Mouse (Mus musculus) hindbrain, embryonic 16.5 days (tissue): ENCODE measurements at regions not wholly inside any gene's neighbourhood (a gene's known extent, or its start where the extent isn't known, plus 50 kb on each side); places are given as distances from the start of the nearest gene placed in this dataset.
A peak's percentile ranks its signal among the peaks of the same experiment; 100 is the strongest.

Source experiments
- ATAC-seq: fragments of 200-750 bp; cut with Nextera tagmentation; 2 replicates; pipeline ENCODE4 v1.8.0; 2017; ENCODE audit warnings: moderate TSS enrichment, moderate library complexity
- H3K27ac ChIP-seq: fragments of 300-500 bp; sonication (generic); 2 replicates; pipeline ENCODE4 v1.5.1; 2014; ENCODE audit warnings: low read depth, mild to moderate bottlenecking, control low read depth, low read length, moderate library complexity
- H3K27me3 ChIP-seq: fragments of 300-500 bp; sonication (generic); replicated peaks from 2 replicates; pipeline ENCODE4 v1.6.1; 2014; ENCODE audit warnings: low read length; ENCODE audit not compliant: control insufficient read depth, insufficient read depth
- H3K36me3 ChIP-seq: fragments of 300-500 bp; sonication (generic); 2 replicates; pipeline ENCODE4 v1.6.1; 2014; ENCODE audit warnings: mild to moderate bottlenecking, low read length, moderate library complexity, mixed read lengths; ENCODE audit not compliant: control insufficient read depth, insufficient read depth
- H3K4me1 ChIP-seq: fragments of 300-500 bp; sonication (generic); 2 replicates; pipeline ENCODE4 v1.6.1; 2014; ENCODE audit warnings: low read depth, low read length; ENCODE audit not compliant: control insufficient read depth, insufficient read depth
- H3K4me2 ChIP-seq: fragments of 300-500 bp; sonication (generic); 2 replicates; pipeline ENCODE4 v1.6.1; 2014; ENCODE audit warnings: mild to moderate bottlenecking, low read length, control low read depth, moderate library complexity
- H3K4me3 ChIP-seq: fragments of 300-500 bp; sonication (generic); 2 replicates; pipeline ENCODE4 v1.5.1; 2014; ENCODE audit warnings: mild to moderate bottlenecking, low read length, control low read depth, moderate library complexity
- H3K9ac ChIP-seq: fragments of 300-500 bp; sonication (generic); 2 replicates; pipeline ENCODE4 v1.6.1; 2014; ENCODE audit warnings: low read depth, mild to moderate bottlenecking, control low read depth, low read length, moderate library complexity
- H3K9me3 ChIP-seq: fragments of 300-500 bp; sonication (generic); 2 replicates; pipeline ENCODE4 v1.6.1; 2014; ENCODE audit warnings: mild to moderate bottlenecking, low read length, moderate library complexity; ENCODE audit not compliant: control insufficient read depth
- WGBS: fragments of 180-500 bp; shearing (Covaris S2); extraction: QIAGEN DNeasy Blood & Tissue Kit; methylation state at CpG from one replicate; pipeline ENCODE4 v1.1.7; 2014; 5-methylcytosine and 5-hydroxymethylcytosine counted together

- Histone ChIP-seq H3K27me3 (no peaks in the 10 kb centered on the region), H3K27ac (no peak overlapping the region), H3K36me3 (no peaks in the 10 kb centered on the region), H3K9ac (no peak overlapping the region), H3K4me3 (no peak overlapping the region), H3K9me3 (no peaks in the 10 kb centered on the region), H3K4me2 (no peak overlapping the region), H3K4me1 (no peaks in the 10 kb centered on the region)
- no peak for ATAC-seq
- WGBS = 70% methylated on average over 1 of the region's 1 CpGs
Observed at GRCm38 (mm10) chr6:98555702-98556101, 213.1 kb upstream of the Gm765 start.

DNA sequence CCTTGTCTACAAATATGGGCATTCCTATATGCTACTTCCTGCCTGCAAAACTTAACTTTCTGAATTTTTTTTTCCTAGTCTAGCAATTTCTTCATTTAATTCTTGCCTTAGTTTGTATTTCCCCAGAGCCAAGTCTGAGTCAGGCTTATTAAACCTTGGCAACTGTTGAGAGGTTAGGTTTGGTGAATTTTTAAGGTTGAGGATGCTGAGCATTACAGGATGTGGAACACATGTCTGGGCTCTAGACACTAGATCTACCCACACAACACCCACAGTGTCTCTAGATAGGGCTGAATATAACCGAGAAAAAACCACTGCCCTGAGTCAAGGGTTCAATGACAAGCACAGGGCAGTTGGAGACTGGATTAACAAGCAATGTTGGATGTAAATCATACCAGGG, 211.4 kb upstream of the Gm765 start:
- no peak overlapping the region for H3K9ac ChIP-seq
- WGBS = 87% methylated on average over 1 of the region's 1 CpGs
- H3K4me2 ChIP-seq = no peak overlapping the region
- no peaks in the 10 kb centered on the region for H3K27me3 ChIP-seq
- no peak for ATAC-seq
- no peak overlapping the region for H3K27ac ChIP-seq
- no peak overlapping the region for H3K4me3 ChIP-seq
- no peaks in the 10 kb centered on the region for H3K9me3 ChIP-seq
- no peaks in the 10 kb centered on the region for H3K36me3 ChIP-seq
- no peaks in the 10 kb centered on the region for H3K4me1 ChIP-seq

GRCm38 (mm10) chr6:98551781-98552180, 209.2 kb upstream of the Gm765 start:
- Histone ChIP-seq H3K4me2 (no peak overlapping the region), H3K4me1 (no peaks in the 10 kb centered on the region), H3K9me3 (no peaks in the 10 kb centered on the region), H3K9ac (no peak overlapping the region), H3K36me3 (no peaks in the 10 kb centered on the region), H3K27ac (no peak overlapping the region), H3K27me3 (no peaks in the 10 kb centered on the region), H3K4me3 (no peak overlapping the region)
- no peak for ATAC-seq
- WGBS = 71% methylated on average over 3 of the region's 3 CpGs

DNA sequence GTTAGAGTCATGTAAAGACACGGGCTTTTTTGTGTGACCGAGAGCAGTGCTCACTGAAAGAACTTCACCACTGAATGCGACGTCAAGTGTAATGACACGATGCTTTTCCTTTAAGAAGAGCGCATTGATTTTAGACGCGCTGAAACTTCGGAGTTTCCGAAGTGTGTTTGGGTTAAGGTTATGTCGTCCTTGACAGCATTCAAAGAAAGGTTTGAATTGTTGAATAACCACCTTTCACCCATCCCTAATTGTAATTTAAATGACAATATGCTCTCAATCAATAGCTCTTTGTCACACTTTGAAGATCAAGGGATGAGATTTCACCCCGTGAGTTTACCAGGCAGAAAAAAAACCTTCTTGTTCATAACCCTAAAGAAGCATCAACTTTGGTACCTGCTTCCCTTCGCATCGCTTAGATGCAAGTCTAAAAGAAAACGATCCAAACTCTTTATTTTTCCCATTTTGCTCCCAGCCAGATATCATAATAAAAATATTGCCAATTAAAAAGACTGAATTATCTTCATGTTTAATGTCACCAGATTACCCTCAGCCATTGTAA, 184.4 kb upstream of the Gm765 start:
- H3K9ac ChIP-seq = no peak overlapping the region
- H3K9me3 ChIP-seq = no peaks in the 10 kb centered on the region
- H3K4me1 ChIP-seq = no peaks in the 10 kb centered on the region; the same call in 1 of the 2 replicates
- WGBS = 20% methylated on average over 15 of the region's 15 CpGs
- no peaks in the 10 kb centered on the region for H3K27me3 ChIP-seq
- no peak overlapping the region for H3K27ac ChIP-seq
- no peak overlapping the region for H3K4me3 ChIP-seq
- ATAC-seq = no peak
- peak overlapping the region; percentile 28; the same call in 1 of the 2 replicates for H3K4me2 ChIP-seq
- no peaks in the 10 kb centered on the region for H3K36me3 ChIP-seq

- H3K27ac ChIP-seq = no peak overlapping the region
- H3K4me1 ChIP-seq = no peaks in the 10 kb centered on the region; the same call in 1 of the 2 replicates
- ATAC-seq = no peak
- 11% methylated on average over 6 of the region's 6 CpGs for WGBS
- H3K27me3 ChIP-seq = no peaks in the 10 kb centered on the region
- no peak overlapping the region for H3K4me3 ChIP-seq
- no peak overlapping the region for H3K4me2 ChIP-seq
- no peaks in the 10 kb centered on the region for H3K9me3 ChIP-seq
- no peak overlapping the region for H3K9ac ChIP-seq
- H3K36me3 ChIP-seq = no peaks in the 10 kb centered on the region
Observed at GRCm38 (mm10) chr6:98525286-98525685, 182.7 kb upstream of the Gm765 start.

GRCm38 (mm10) chr6:98524659-98525058, 182.1 kb upstream of the Gm765 start:
- Histone ChIP-seq H3K4me1 (no peaks in the 10 kb centered on the region; the same call in 1 of the 2 replicates), H3K4me2 (no peak overlapping the region), H3K27me3 (no peaks in the 10 kb centered on the region), H3K9ac (no peak overlapping the region), H3K4me3 (no peak overlapping the region), H3K27ac (no peak overlapping the region), H3K9me3 (no peaks in the 10 kb centered on the region), H3K36me3 (no peaks in the 10 kb centered on the region)
- WGBS = 78% methylated on average over 2 of the region's 2 CpGs
- no peak for ATAC-seq

DNA sequence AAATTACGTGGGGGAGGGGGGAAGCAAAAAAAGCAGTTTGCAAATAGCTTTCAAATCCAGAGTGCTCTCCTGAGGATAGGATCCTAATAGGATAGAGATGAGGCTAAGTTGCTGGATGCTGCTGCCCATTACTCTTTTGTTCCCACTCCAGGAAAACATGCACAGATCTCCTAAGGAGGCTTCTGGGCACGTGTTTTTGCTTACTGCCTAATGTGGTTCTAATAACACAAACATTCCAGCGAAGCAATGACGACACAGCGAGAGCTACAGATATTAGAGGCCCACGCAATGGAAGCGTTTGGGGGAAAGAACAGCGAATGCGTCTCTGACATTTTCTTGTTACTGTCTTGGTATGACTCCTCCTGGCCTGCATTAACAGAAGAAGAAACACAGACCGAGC, 179.0 kb upstream of the Gm765 start:
- Histone ChIP-seq H3K4me1 (no peaks in the 10 kb centered on the region; the same call in 1 of the 2 replicates), H3K9ac (no peak overlapping the region), H3K36me3 (no peaks in the 10 kb centered on the region), H3K4me2 (no peak overlapping the region), H3K27me3 (no peaks in the 10 kb centered on the region), H3K27ac (no peak overlapping the region), H3K9me3 (no peaks in the 10 kb centered on the region), H3K4me3 (no peak overlapping the region)
- WGBS = 67% methylated on average over 10 of the region's 10 CpGs
- ATAC-seq = no peak

DNA sequence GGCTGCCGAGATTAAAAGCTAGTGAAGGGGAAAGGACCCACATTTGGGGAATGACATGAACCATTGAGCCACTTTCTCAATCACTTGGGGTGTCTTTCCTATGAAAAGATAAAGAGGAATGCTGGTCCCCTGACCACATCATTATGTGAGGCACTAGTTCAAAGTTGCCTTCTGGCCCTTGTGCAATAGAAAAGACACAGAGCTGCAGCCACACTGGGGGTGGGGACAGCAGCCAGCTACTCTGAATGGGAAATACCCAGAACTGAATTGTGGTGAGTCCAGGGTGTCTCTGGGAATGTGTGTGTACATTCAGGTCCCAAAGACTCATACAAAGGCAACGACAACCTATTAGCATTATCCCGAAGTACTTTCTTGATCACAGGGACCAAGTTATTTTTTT, 172.3 kb upstream of the Gm765 start:
- Histone ChIP-seq H3K4me2 (no peak overlapping the region), H3K36me3 (no peaks in the 10 kb centered on the region), H3K27me3 (no peaks in the 10 kb centered on the region), H3K4me1 (no peaks in the 10 kb centered on the region), H3K9me3 (no peaks in the 10 kb centered on the region), H3K27ac (no peak overlapping the region), H3K4me3 (no peak overlapping the region), H3K9ac (no peak overlapping the region)
- no peak for ATAC-seq
- WGBS = 75% methylated on average over 3 of the region's 3 CpGs

DNA sequence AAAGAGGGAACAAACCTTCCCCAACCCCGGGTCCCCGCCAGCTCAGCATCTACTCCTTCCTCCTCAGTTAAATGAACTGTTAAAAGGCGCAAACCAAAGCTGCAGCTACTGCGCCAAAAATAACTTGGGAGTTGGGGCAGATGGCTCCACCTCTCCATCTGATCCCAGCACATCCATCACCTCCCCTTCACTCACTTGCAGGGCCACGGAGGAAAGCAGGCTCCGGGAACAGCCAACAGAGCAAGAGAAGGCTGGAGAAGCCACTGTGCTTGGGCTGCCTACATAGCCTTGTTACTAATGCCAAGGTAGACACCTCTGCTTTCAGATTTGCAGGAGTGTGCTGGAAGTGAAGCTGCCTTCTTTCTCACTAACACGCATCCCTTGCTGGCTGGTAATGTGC, 171.8 kb upstream of the Gm765 start:
- Histone ChIP-seq H3K9ac (no peak overlapping the region), H3K4me1 (no peaks in the 10 kb centered on the region), H3K4me2 (no peak overlapping the region), H3K4me3 (no peak overlapping the region), H3K36me3 (no peaks in the 10 kb centered on the region), H3K9me3 (no peaks in the 10 kb centered on the region), H3K27ac (no peak overlapping the region), H3K27me3 (no peaks in the 10 kb centered on the region)
- 75% methylated on average over 7 of the region's 7 CpGs for WGBS
- ATAC-seq = no peak

- Histone ChIP-seq H3K9ac (no peak overlapping the region), H3K9me3 (no peaks in the 10 kb centered on the region), H3K4me1 (no peaks in the 10 kb centered on the region), H3K4me2 (no peak overlapping the region), H3K4me3 (no peak overlapping the region), H3K27me3 (no peaks in the 10 kb centered on the region), H3K27ac (no peak overlapping the region), H3K36me3 (no peaks in the 10 kb centered on the region)
- 28% methylated on average over 3 of the region's 3 CpGs for WGBS
- no peak for ATAC-seq
Observed at GRCm38 (mm10) chr6:98513217-98513616, 170.7 kb upstream of the Gm765 start.
